ENCODE assay signal across 27 mouse cellular contexts in genomic region chr4:135391014-135391413, GRCm38 (mm10). TPM values are rescaled to one million over a fixed set of nuclear protein-coding genes. Genes with fewer than 3 reads are reported as not detected.
DNase-seq lines count a peak whose midpoint lies in the region; ATAC-seq and TF ChIP-seq lines count a peak whose summit lies in the region.
"Had no signal": no experiment of that assay in that cellular context is flagged by ENCODE, and none has a peak within 500 bp of the region (broad histone marks: within the 10 kb centered on the region; RNA-seq: fewer than 3 reads in every experiment).

No protein-coding gene starts in this region.

- 71% methylated on average over 6 of the region's 6 CpGs for WGBS in midbrain, postnatal 0 days

- peak; percentile 65 for ATAC-seq in CD4-positive, CD25-positive, alpha-beta regulatory T cell, adult 4 months
- peak; percentile 14 for ATAC-seq in activated CD4-positive, CD25-positive, alpha-beta regulatory T cell, adult 4 months
- ATAC-seq in midbrain, postnatal 0 days (ENCODE audit: low FRiP score): no peak
- ATAC-seq: forebrain, embryonic 13.5 days; forebrain, embryonic 16.5 days; intestine, embryonic 15.5 days; Patski had no signal

- H3K9ac ChIP-seq in midbrain, postnatal 0 days (replicated peaks; ENCODE audit: low read length, poor library complexity, severe bottlenecking): no peak overlapping the region
- H3K9ac ChIP-seq: forebrain, embryonic 13.5 days; heart, embryonic 13.5 days; hindbrain, embryonic 14.5 days; intestine, embryonic 15.5 days had no signal

- no peak for TF ChIP-seq CTCF in midbrain, postnatal 0 days (IDR thresholded peaks at IDR 0.05)

- no peak overlapping the region for H3K27ac ChIP-seq in midbrain, postnatal 0 days (ENCODE audit: low read depth, low read length)
- H3K27ac ChIP-seq: forebrain, embryonic 10.5 days; forebrain, embryonic 13.5 days; heart, adult 2 months; heart, embryonic 10.5 days; heart, embryonic 13.5 days; hindbrain, embryonic 14.5 days; intestine, embryonic 15.5 days had no signal

- H3K9me3 ChIP-seq in midbrain, postnatal 0 days (ENCODE audit: low read length): no peaks in the 10 kb centered on the region
- H3K9me3 ChIP-seq: forebrain, embryonic 13.5 days; intestine, embryonic 15.5 days had no signal

- H3K36me3 ChIP-seq in midbrain, postnatal 0 days (ENCODE audit: insufficient read depth, low read length): no peaks in the 10 kb centered on the region
- H3K36me3 ChIP-seq: forebrain, embryonic 10.5 days; heart, embryonic 10.5 days; heart, embryonic 13.5 days; intestine, embryonic 15.5 days had no signal

- no peaks in the 10 kb centered on the region for H3K27me3 ChIP-seq in midbrain, postnatal 0 days (ENCODE audit: insufficient read depth, low read length)
- H3K27me3 ChIP-seq: intestine, embryonic 15.5 days; Patski had no signal

- no peak overlapping the region for H3K4me3 ChIP-seq in midbrain, postnatal 0 days (ENCODE audit: low read depth, low read length)
- H3K4me3 ChIP-seq: forebrain, embryonic 10.5 days; forebrain, embryonic 13.5 days; heart, adult 2 months; heart, embryonic 10.5 days; heart, embryonic 13.5 days; intestine, embryonic 15.5 days had no signal

- no peak overlapping the region for H3K4me2 ChIP-seq in midbrain, postnatal 0 days (ENCODE audit: low read depth, low read length, poor library complexity, severe bottlenecking)
- H3K4me2 ChIP-seq: forebrain, embryonic 13.5 days; heart, embryonic 13.5 days; hindbrain, embryonic 14.5 days; intestine, embryonic 15.5 days had no signal

- DNase-seq in 3T3-L1 (ENCODE audit: low read depth, low spot score): peak; percentile 14
- no peak for DNase-seq in embryo, embryonic 11 days
- DNase-seq in midbrain, postnatal 0 days (ENCODE audit: low spot score): no peak
- no peak for DNase-seq in ovary, postnatal 10 days (ENCODE audit: low spot score)
- no peak for DNase-seq in spleen, postnatal 4 days (ENCODE audit: low spot score in 2 of 2)
- DNase-seq: adrenal gland, adult 8-10 months; adrenal gland, postnatal 25 days; cerebellum, adult 11-12 months; cerebellum, adult 8-10 months; cerebellum, postnatal 36 days; gastrocnemius, postnatal 10 days; gastrocnemius, postnatal 36 days; heart, adult 2 months; heart, postnatal 14 days; heart, postnatal 4 days had no signal

- H3K4me1 ChIP-seq in midbrain, postnatal 0 days (ENCODE audit: insufficient read depth, low read length): no peaks in the 10 kb centered on the region
- H3K4me1 ChIP-seq: forebrain, embryonic 13.5 days; heart, embryonic 13.5 days; intestine, embryonic 15.5 days had no signal

RNA-seq across cellular contexts. Expression of gene Ncmap, which starts 7.0 kb away (rescaled TPM):
- 10 to 100 TPM; 68.5 to 95.2 TPM for polyA plus RNA-seq in CD4-positive, CD25-positive, alpha-beta regulatory T cell, adult 4 months (2017; shearing (Covaris generic))
- polyA plus RNA-seq in activated CD4-positive, CD25-positive, alpha-beta regulatory T cell, adult 4 months (2017; shearing (Covaris generic)): 10 to 100 TPM; 22.3 to 52.3 TPM
- total RNA-seq in midbrain, postnatal 0 days (2014; rRNA removed): 0.71 and 1.3 TPM in 2 replicates
- polyA plus RNA-seq in midbrain, postnatal 0 days (2015; fragmentation: Nextera tagmentation; extraction: Ambion mirVana): 0.98 and 1.5 TPM in 2 replicates
- total RNA-seq: adrenal gland, postnatal 25 days; granulocyte monocyte progenitor cell, adult 5-6 weeks had no signal
- polyA plus RNA-seq: hindbrain, embryonic 11.5 days; Patski had no signal

RNA-seq across cellular contexts. Expression of gene Srrm1, which starts 37.9 kb away (rescaled TPM):
- 100 to 1,000 TPM; 229 to 232 TPM for polyA plus RNA-seq in CD4-positive, CD25-positive, alpha-beta regulatory T cell, adult 4 months (2017; shearing (Covaris generic))
- polyA plus RNA-seq in activated CD4-positive, CD25-positive, alpha-beta regulatory T cell, adult 4 months (2017; shearing (Covaris generic)): 100 to 1,000 TPM; 205 to 216 TPM
- 40.1 and 48.3 TPM in 2 replicates for total RNA-seq in midbrain, postnatal 0 days (2014; rRNA removed)
- polyA plus RNA-seq in midbrain, postnatal 0 days (2015; fragmentation: Nextera tagmentation; extraction: Ambion mirVana): 142 and 173 TPM in 2 replicates

RNA-seq across cellular contexts. Expression of gene Rcan3, which starts 42.6 kb away (rescaled TPM):
- 10 to 100 TPM; 15.0 to 16.0 TPM for polyA plus RNA-seq in CD4-positive, CD25-positive, alpha-beta regulatory T cell, adult 4 months (2017; shearing (Covaris generic))
- 10 to 100 TPM; 14.6 to 23.0 TPM for polyA plus RNA-seq in activated CD4-positive, CD25-positive, alpha-beta regulatory T cell, adult 4 months (2017; shearing (Covaris generic))
- total RNA-seq in midbrain, postnatal 0 days (2014; rRNA removed): 89.6 and 113 TPM in 2 replicates
- 61.6 and 67.7 TPM in 2 replicates for polyA plus RNA-seq in midbrain, postnatal 0 days (2015; fragmentation: Nextera tagmentation; extraction: Ambion mirVana)
